Mouse (Mus musculus) ES-Bruce4 (cell line): ENCODE measurements around the gene Olfr976. TPM values are rescaled to one million over a fixed set of nuclear protein-coding genes. Genes with fewer than 3 reads are reported as not detected.
"Not testable (repeated sequence)": the region's sequence is repeated elsewhere in the genome, so short reads cannot be mapped to it uniquely, and the experiment has no call there.

Experiments used
- H3K27ac ChIP-seq: 2 replicates; pipeline ENCODE4 v1.5.1; 2012; ENCODE audit warnings: low read length, inconsistent platforms; ENCODE audit not compliant: insufficient read depth
- H3K27me3 ChIP-seq: 2 replicates; pipeline ENCODE4 v1.6.1; 2012; ENCODE audit warnings: mild to moderate bottlenecking, low read length, inconsistent platforms; ENCODE audit not compliant: control insufficient read depth, poor library complexity, insufficient read depth, severe bottlenecking
- H3K36me3 ChIP-seq: 2 replicates; pipeline ENCODE4 v1.6.1; 2012; ENCODE audit warnings: inconsistent platforms, mild to moderate bottlenecking, low read length, moderate library complexity; ENCODE audit not compliant: control insufficient read depth, poor library complexity, insufficient read depth, severe bottlenecking
- H3K4me1 ChIP-seq: one replicate; pipeline ENCODE4 v1.8.1; 2011; ENCODE audit warnings: low read length; ENCODE audit not compliant: control insufficient read depth, insufficient read depth
- H3K4me3 ChIP-seq: 2 replicates; pipeline ENCODE4 v1.5.1; 2011; ENCODE audit warnings: low read depth, mild to moderate bottlenecking, low read length
- H3K9ac ChIP-seq: 2 replicates; pipeline ENCODE4 v1.6.1; 2012; ENCODE audit warnings: low read depth, mild to moderate bottlenecking, inconsistent platforms; ENCODE audit not compliant: poor library complexity, severe bottlenecking
- H3K9me3 ChIP-seq: replicated peaks from 2 replicates; pipeline ENCODE4 v1.6.1; 2012; ENCODE audit warnings: mild to moderate bottlenecking, low read length, inconsistent platforms; ENCODE audit not compliant: control insufficient read depth, poor library complexity, insufficient read depth, severe bottlenecking
- CTCF ChIP-seq: IDR thresholded peaks from one replicate; pipeline ENCODE4 v1.8.1; 2011; ENCODE audit warnings: low read depth, low read length
- EP300 ChIP-seq: IDR thresholded peaks from 2 replicates; pipeline ENCODE4 v1.6.1; 2011; ENCODE audit warnings: low read depth, low read length; ENCODE audit not compliant: insufficient read depth
- POLR2A ChIP-seq: IDR thresholded peaks from one replicate; pipeline ENCODE4 v1.8.1; 2011; ENCODE audit warnings: low read length; ENCODE audit not compliant: insufficient read depth
- polyA plus RNA-seq: library from polyadenylated mRNA; stranded (reverse); fragments of >200 nt; gene quantifications from 2 replicates; pipeline ENCODE4 v1.2.4, GENCODE M21; 2011; ENCODE audit warnings: low read depth; ENCODE audit not compliant: missing spikeins, insufficient read depth, insufficient read length

The Olfr976 gene
- 0.19 TPM in 1 of 2 replicates, not detected in the other for polyA plus RNA-seq

DNA sequence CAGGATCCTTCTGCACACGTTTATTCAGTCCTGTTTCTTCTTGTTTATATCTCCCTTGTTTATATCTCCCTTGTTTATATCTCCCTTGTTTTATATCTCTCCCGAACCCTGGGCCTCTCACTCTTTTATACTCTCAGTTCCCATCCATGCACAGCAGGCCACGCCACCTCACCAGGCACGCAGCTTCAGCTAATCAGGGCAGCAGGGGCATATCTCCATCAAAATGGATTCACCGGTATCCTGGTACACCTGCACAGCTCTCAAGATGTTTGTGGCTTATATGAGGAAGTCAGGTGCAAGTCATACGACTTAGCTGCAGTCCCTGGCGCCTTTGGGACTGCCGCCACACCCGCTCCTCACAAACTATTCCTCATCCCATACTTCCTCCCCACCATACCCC is at the start of gene Olfr976:
TSS of gene Olfr976 (minus strand) at position 101 of the 400 bp plus-strand sequence.
- H3K4me3 ChIP-seq, H3K36me3 ChIP-seq, H3K27ac ChIP-seq, H3K27me3 ChIP-seq, H3K4me1 ChIP-seq, H3K9me3 ChIP-seq, H3K9ac ChIP-seq: not testable (repeated sequence)

DNA sequence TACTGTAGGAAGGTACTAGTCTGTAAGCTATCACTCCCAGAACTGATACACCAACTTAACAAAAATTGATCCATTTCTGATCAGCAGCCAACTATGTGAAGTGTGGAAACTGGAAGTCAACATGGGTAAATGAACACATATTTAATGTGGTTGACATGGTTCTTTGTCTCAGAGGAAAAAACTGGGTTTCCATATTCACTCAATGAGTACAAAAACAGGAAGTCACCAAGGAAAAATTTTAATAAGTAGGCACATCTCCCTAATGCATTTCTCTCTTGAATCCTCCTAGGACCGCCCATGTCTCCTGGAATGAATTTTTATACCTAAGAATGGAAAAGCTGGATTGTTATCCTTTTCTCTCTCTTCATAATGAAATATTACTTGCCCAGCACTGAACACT is 48.5 kb upstream of the Olfr976 start, which contains the start of gene Olfr980:
TSS of gene Olfr980 (minus strand) at position 101 of the 400 bp plus-strand sequence.
- Histone ChIP-seq H3K36me3 (no peaks in the 10 kb centered on the region), H3K9ac (no peak within 1 kb of the TSS), H3K4me3 (no peak within 1 kb of the TSS), H3K27me3 (no peaks in the 10 kb centered on the region), H3K27ac (no peak within 1 kb of the TSS), H3K9me3 (no peaks in the 10 kb centered on the region; the same call in 1 of the 2 replicates), H3K4me1 (no peaks in the 10 kb centered on the region)
- TF ChIP-seq EP300 (no peak), POLR2A (no peak), CTCF (no peak)

DNA sequence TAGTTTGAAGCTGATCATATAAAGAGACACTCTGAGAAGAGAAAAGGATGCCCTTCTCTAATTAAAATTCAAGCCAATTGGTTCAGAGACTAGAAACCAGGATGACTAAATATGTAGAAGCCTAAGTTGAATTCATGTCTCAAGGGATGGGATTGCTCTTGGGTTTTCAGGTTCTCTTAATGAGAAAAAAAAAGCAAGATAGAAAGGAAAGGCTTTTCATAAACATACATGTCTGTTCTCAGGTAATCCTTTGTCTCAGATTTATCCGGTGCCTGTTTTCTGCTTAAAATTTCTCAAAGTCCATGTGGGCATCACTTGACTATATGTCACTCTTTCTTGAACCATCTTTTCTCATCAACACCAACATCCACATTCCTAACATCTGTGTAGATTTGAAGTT is 42.4 kb upstream of the Olfr976 start, which contains the start of gene Olfr979:
TSS of gene Olfr979 (minus strand) at position 101 of the 400 bp plus-strand sequence.
- Histone ChIP-seq H3K27me3 (no peaks in the 10 kb centered on the region), H3K9ac (no peak within 1 kb of the TSS), H3K4me3 (no peak within 1 kb of the TSS), H3K27ac (no peak within 1 kb of the TSS), H3K36me3 (no peaks in the 10 kb centered on the region), H3K9me3 (no peaks in the 10 kb centered on the region), H3K4me1 (no peaks in the 10 kb centered on the region)
- TF ChIP-seq POLR2A = no peak
- TF ChIP-seq CTCF = no peak
- TF ChIP-seq EP300 = no peak

DNA sequence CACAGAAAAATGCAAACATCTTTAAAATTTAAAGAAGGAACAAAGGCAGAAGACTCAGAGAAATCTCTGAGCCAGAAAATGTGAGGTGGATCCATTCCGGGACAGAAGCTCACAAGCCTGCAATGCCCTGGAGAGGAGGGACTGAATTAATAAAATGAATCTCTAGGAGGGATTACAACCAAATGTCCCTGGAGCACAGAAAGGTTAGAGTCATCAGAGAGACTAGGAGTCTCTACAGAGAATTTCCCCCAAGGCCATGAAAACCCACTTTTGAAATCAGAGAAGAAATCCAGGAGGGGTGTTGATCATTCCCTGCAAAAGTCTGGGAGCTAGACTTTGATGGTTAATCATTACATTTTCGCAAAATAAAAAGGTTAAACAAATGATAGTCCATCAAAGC is 30.9 kb upstream of the Olfr976 start, which contains the start of gene Olfr978:
TSS of gene Olfr978 (plus strand) at position 301 of the 400 bp plus-strand sequence.
- no peaks in the 10 kb centered on the region for H3K36me3 ChIP-seq
- TF ChIP-seq POLR2A (no peak), EP300 (no peak), CTCF (no peak)
- no peak within 1 kb of the TSS for H3K9ac ChIP-seq
- no peak within 1 kb of the TSS for H3K27ac ChIP-seq
- no peaks in the 10 kb centered on the region for H3K9me3 ChIP-seq
- H3K4me3 ChIP-seq = no peak within 1 kb of the TSS
- no peaks in the 10 kb centered on the region for H3K27me3 ChIP-seq
- H3K4me1 ChIP-seq = no peaks in the 10 kb centered on the region

DNA sequence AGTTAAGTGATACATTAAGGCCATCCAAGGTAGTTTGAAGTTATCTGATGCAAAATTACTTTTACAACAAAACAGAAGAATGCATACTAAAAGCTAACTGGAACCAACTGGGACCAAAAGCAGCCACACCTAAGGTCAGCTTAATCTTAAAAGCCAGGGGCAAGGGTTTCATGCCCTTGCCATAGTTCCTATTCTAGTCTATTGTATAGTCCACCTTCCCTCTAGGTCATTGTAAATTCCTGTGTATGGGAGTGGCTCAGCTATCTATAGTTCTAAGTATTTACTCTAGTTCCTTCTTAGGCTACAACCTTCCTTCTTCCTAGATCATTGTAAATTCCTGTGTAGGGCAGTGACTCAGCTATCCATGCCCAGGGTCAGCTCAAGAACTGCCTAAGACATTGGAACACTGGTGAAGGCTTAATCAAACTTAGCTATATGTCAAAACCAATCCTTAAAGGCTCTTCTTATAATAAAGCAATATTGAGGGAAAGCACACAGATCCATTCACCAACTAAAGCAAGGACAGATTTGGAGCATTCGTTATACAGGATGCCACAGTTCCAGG is 15.7 kb upstream of the Olfr976 start:
- not testable (repeated sequence) for H3K27me3 ChIP-seq, H3K9me3 ChIP-seq, H3K4me1 ChIP-seq, H3K36me3 ChIP-seq, H3K9ac ChIP-seq, H3K4me3 ChIP-seq
- peak overlapping the region; percentile 44; the same call in 1 of the 2 replicates for H3K27ac ChIP-seq

DNA sequence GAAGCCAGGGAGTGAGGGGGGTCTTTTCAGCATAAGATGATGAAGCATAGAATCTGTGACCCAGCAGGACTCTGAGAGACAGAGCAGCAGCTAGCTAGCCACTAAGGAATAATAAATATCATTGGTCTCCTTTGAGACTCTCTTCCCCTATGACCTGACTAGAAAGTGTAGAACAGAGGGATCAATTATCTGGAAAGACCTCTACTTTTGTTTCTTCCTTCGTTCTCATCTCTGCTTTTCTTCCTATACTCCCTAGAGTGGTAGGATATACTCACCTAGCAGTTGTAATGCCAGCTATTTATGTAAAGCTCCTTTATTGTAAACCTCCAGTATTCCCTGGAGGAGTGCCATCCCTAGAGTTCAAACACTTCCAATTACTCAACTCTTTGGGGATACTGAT is 9.0 kb downstream of the Olfr976 start, which contains the start of gene Olfr975:
TSS of gene Olfr975 (minus strand) at position 101 of the 400 bp plus-strand sequence.
- Histone ChIP-seq H3K27me3 (no peaks in the 10 kb centered on the region), H3K27ac (no peak within 1 kb of the TSS), H3K9ac (no peak within 1 kb of the TSS), H3K9me3 (no peaks in the 10 kb centered on the region), H3K36me3 (no peaks in the 10 kb centered on the region), H3K4me1 (no peaks in the 10 kb centered on the region), H3K4me3 (no peak within 1 kb of the TSS)
- TF ChIP-seq CTCF (no peak), POLR2A (no peak), EP300 (no peak)
